ENCODE assay signal across 13 mouse cellular contexts in genomic region chr2:170101932-170102331, GRCm38 (mm10). TPM values are rescaled to one million over a fixed set of nuclear protein-coding genes. Genes with fewer than 3 reads are reported as not detected.
DNase-seq lines count a peak whose midpoint lies in the region; TF ChIP-seq lines count a peak whose summit lies in the region.
"Had no signal": no experiment of that assay in that cellular context is flagged by ENCODE, and none has a peak within 500 bp of the region (broad histone marks: within the 10 kb centered on the region; RNA-seq: fewer than 3 reads in every experiment).

No protein-coding gene starts in this region.

- H3K36me3 ChIP-seq in ES-Bruce4 (ENCODE audit: control insufficient read depth, insufficient read depth, low read length, poor library complexity, severe bottlenecking) = no peaks in the 10 kb centered on the region
- 0 out of 2 replicates have a peak, but pooled peaks cover 2% of the 10 kb centered on the region for H3K36me3 ChIP-seq in small intestine, adult 2 months (ENCODE audit: control insufficient read depth, insufficient read depth, low read length)
- H3K36me3 ChIP-seq: heart, embryonic 15.5 days; hindbrain, embryonic 15.5 days had no signal

- WGBS in small intestine, adult 2 months = 71% methylated on average over 7 of the region's 7 CpGs

- H3K9me3 ChIP-seq in ES-Bruce4 (replicated peaks; ENCODE audit: control insufficient read depth, insufficient read depth, low read length, poor library complexity, severe bottlenecking) = no peaks in the 10 kb centered on the region
- H3K9me3 ChIP-seq: embryonic facial prominence, embryonic 10.5 days; heart, embryonic 15.5 days; hindbrain, embryonic 15.5 days; neural tube, embryonic 13.5 days had no signal

- TF ChIP-seq POLR2A in ES-Bruce4 (IDR thresholded peaks at IDR 0.05; ENCODE audit: insufficient read depth, low read length) = no peak
- no peak for TF ChIP-seq POLR2A in small intestine, adult 2 months (IDR thresholded peaks at IDR 0.05; ENCODE audit: low read depth, low read length)

- DNase-seq in adrenal gland, adult (ENCODE audit: inconsistent age in 2 of 2, low spot score in 1 of 2) = peak; percentile 5 to 27
- DNase-seq in adrenal gland, postnatal 25 days = no peak
- no peak for DNase-seq in layer of hippocampus, adult 2 months (ENCODE audit: low spot score in 2 of 2)
- no peak for DNase-seq in layer of hippocampus, postnatal 25 days (ENCODE audit: extremely low spot score in 1 of 2, low spot score in 1 of 2)
- no peak for DNase-seq in right cerebral cortex, postnatal 4 days
- no peak for DNase-seq in right cerebral cortex, postnatal 25 days

- TF ChIP-seq EP300 in ES-Bruce4 (IDR thresholded peaks at IDR 0.05; ENCODE audit: insufficient read depth, low read depth, low read length) = no peak

- no peaks in the 10 kb centered on the region for H3K4me1 ChIP-seq in ES-Bruce4 (ENCODE audit: control insufficient read depth, insufficient read depth, low read length)
- no peaks in the 10 kb centered on the region for H3K4me1 ChIP-seq in small intestine, adult 2 months (ENCODE audit: control insufficient read depth, insufficient read depth, insufficient read length, low read length)
- H3K4me1 ChIP-seq: embryonic facial prominence, embryonic 10.5 days; heart, embryonic 15.5 days; hindbrain, embryonic 15.5 days; neural tube, embryonic 13.5 days had no signal

- H3K4me3 ChIP-seq in layer of hippocampus, adult 2 months = no peak overlapping the region
- H3K4me3 ChIP-seq in ES-Bruce4 (ENCODE audit: low read depth, low read length) = no peak overlapping the region
- no peak overlapping the region for H3K4me3 ChIP-seq in small intestine, adult 2 months (ENCODE audit: low read depth, low read length)
- H3K4me3 ChIP-seq: embryonic facial prominence, embryonic 10.5 days; heart, embryonic 15.5 days; hindbrain, embryonic 15.5 days; left cerebral cortex, adult 2 months; neural tube, embryonic 13.5 days had no signal

- TF ChIP-seq CTCF in layer of hippocampus, adult 2 months (conservative IDR thresholded peaks at IDR 0.05) = peak; percentile 34
- peak; percentile 34 for TF ChIP-seq CTCF in ES-Bruce4 (IDR thresholded peaks at IDR 0.05; ENCODE audit: low read depth, low read length)
- peak; percentile 7; the same call in 1 of the 2 replicates for TF ChIP-seq CTCF in small intestine, adult 2 months (IDR thresholded peaks at IDR 0.05; ENCODE audit: extremely low read depth, insufficient read length, insufficient replicate concordance, low read depth, low read length)

- no peaks in the 10 kb centered on the region for H3K27me3 ChIP-seq in ES-Bruce4 (ENCODE audit: control insufficient read depth, insufficient read depth, low read length, poor library complexity, severe bottlenecking)
- H3K27me3 ChIP-seq in small intestine, adult 2 months (ENCODE audit: control insufficient read depth, insufficient read depth, low read length) = no peaks in the 10 kb centered on the region
- H3K27me3 ChIP-seq: heart, embryonic 15.5 days; hindbrain, embryonic 15.5 days; neural tube, embryonic 13.5 days had no signal

- no peak overlapping the region for H3K9ac ChIP-seq in ES-Bruce4 (ENCODE audit: low read depth, poor library complexity, severe bottlenecking)
- H3K9ac ChIP-seq: heart, embryonic 15.5 days; hindbrain, embryonic 15.5 days; neural tube, embryonic 13.5 days had no signal

- H3K27ac ChIP-seq in layer of hippocampus, adult 2 months = no peak overlapping the region
- H3K27ac ChIP-seq in ES-Bruce4 (ENCODE audit: insufficient read depth, low read length) = no peak overlapping the region
- H3K27ac ChIP-seq in small intestine, adult 2 months (ENCODE audit: insufficient read depth, low read depth, low read length) = no peak overlapping the region
- H3K27ac ChIP-seq: embryonic facial prominence, embryonic 10.5 days; heart, embryonic 15.5 days; hindbrain, embryonic 15.5 days; left cerebral cortex, adult 2 months; neural tube, embryonic 13.5 days had no signal

RNA-seq across cellular contexts. Expression of gene Zfp217, which starts 46.0 kb away (rescaled TPM):
- 27.3 and 32.8 TPM in 2 replicates for total RNA-seq in adrenal gland, postnatal 25 days (2021)
- 1 to 10 TPM; 3.0 to 3.8 TPM for total RNA-seq in layer of hippocampus, adult 2 months (2021)
- 1 to 10 TPM; 2.6 to 5.4 TPM for total RNA-seq in layer of hippocampus, postnatal 25 days (2021)
- 39.6 and 39.9 TPM in 2 replicates for polyA plus RNA-seq in ES-Bruce4 (2011; ENCODE audit: insufficient read depth, insufficient read length, low read depth, missing spikeins)
- polyA plus RNA-seq in small intestine, adult 2 months (2012; rRNA removed) = 5.2 and 10.4 TPM in 2 replicates

Comparison
In these comparisons a context has a peak if more than half of its experiments do, and no peak if none do; other contexts are left out.
1. DNase-seq: peak in adrenal gland, adult (2 of 2); none in adrenal gland, postnatal 25 days (single experiment), layer of hippocampus, adult 2 months (0 of 2), layer of hippocampus, postnatal 25 days (0 of 2), right cerebral cortex, postnatal 4 days (single experiment) and right cerebral cortex, postnatal 25 days (single experiment).
2. Peak in every context shown above with its lines, with median percentiles within 50 percentile points of each other: CTCF ChIP-seq.